Mouse (Mus musculus): Measurements from ENCODE around the gene Zbtb22.
A peak's percentile ranks its signal among the peaks of the same experiment; 100 is the strongest.
"Not testable (repeated sequence)": the region's sequence is repeated elsewhere in the genome, so short reads cannot be mapped to it uniquely, and the experiment has no call there.

Gene Zbtb22

GRCm38 (mm10) chr17:33948090-33948904 is 32.6 kb downstream of the Zbtb22 start:
- no peak for DNase-seq (ENCODE audit: low read depth)

- no peak for DNase-seq (ENCODE audit: low read depth)
Observed at GRCm38 (mm10) chr17:33948905-33949537, 33.3 kb downstream of the Zbtb22 start.

GRCm38 (mm10) chr17:33950131-33950625 is 34.5 kb downstream of the Zbtb22 start:
- DNase-seq (ENCODE audit: low read depth), result no peak

GRCm38 (mm10) chr17:33951021-33951946 is 35.6 kb downstream of the Zbtb22 start, which contains the start of gene B3galt4:
Gene B3galt4, minus strand, starts transcription at chr17:33951488.
- peak; percentile 93 for DNase-seq (ENCODE audit: low read depth)

- DNase-seq (ENCODE audit: low read depth), result not testable (repeated sequence)
Observed at GRCm38 (mm10) chr17:33952015-33952414, 36.3 kb downstream of the Zbtb22 start.

- no peak for DNase-seq (ENCODE audit: low read depth)
Observed at GRCm38 (mm10) chr17:33952879-33953278, 37.2 kb downstream of the Zbtb22 start.

GRCm38 (mm10) chr17:33953310-33953709 is 37.6 kb downstream of the Zbtb22 start:
- DNase-seq (ENCODE audit: low read depth), result no peak

GRCm38 (mm10) chr17:33953961-33954565 is 38.4 kb downstream of the Zbtb22 start:
- DNase-seq (ENCODE audit: low read depth), result peak; percentile 70

GRCm38 (mm10) chr17:33954646-33955554 is 39.2 kb downstream of the Zbtb22 start:
- DNase-seq (ENCODE audit: low read depth), result peak; percentile 66

- DNase-seq (ENCODE audit: low read depth), result peak; percentile 97
Observed at GRCm38 (mm10) chr17:33955555-33956214, 40.0 kb downstream of the Zbtb22 start, which contains the start of the genes Vps52 and Rps18. Gene Vps52, plus strand, starts transcription at chr17:33955812. Gene Rps18, minus strand, starts transcription at chr17:33956001.

GRCm38 (mm10) chr17:33956336-33956735 is 40.6 kb downstream of the Zbtb22 start:
- peak; percentile 35 for DNase-seq (ENCODE audit: low read depth)

GRCm38 (mm10) chr17:33957493-33957892 is 41.8 kb downstream of the Zbtb22 start:
- DNase-seq (ENCODE audit: low read depth), result no peak

GRCm38 (mm10) chr17:33958451-33958850 is 42.7 kb downstream of the Zbtb22 start:
- no peak for DNase-seq (ENCODE audit: low read depth)

- no peak for DNase-seq (ENCODE audit: low read depth)
Observed at GRCm38 (mm10) chr17:33959135-33959534, 43.4 kb downstream of the Zbtb22 start.

GRCm38 (mm10) chr17:33959948-33960347 is 44.2 kb downstream of the Zbtb22 start:
- DNase-seq (ENCODE audit: low read depth), result no peak

- DNase-seq (ENCODE audit: low read depth), result no peak
Observed at GRCm38 (mm10) chr17:33962876-33963275, 47.2 kb downstream of the Zbtb22 start.

- DNase-seq (ENCODE audit: low read depth), result no peak
Observed at GRCm38 (mm10) chr17:33965082-33965845, 49.6 kb downstream of the Zbtb22 start.

GRCm38 (mm10) chr17:33965846-33966550 is 50.3 kb downstream of the Zbtb22 start:
- DNase-seq (ENCODE audit: low read depth), result no peak
